Mouse (Mus musculus) spleen, embryonic (tissue): ENCODE measurements around the gene Nt5dc3.

ENCODE experiments used
- CTCF ChIA-PET: fragments of 350-600 bp; sonication (Branson Sonifier 250); formaldehyde crosslinking; loops from one replicate; lab custom pipeline; 2022; lab: Charles Lee

Nt5dc3 gene

DNA sequence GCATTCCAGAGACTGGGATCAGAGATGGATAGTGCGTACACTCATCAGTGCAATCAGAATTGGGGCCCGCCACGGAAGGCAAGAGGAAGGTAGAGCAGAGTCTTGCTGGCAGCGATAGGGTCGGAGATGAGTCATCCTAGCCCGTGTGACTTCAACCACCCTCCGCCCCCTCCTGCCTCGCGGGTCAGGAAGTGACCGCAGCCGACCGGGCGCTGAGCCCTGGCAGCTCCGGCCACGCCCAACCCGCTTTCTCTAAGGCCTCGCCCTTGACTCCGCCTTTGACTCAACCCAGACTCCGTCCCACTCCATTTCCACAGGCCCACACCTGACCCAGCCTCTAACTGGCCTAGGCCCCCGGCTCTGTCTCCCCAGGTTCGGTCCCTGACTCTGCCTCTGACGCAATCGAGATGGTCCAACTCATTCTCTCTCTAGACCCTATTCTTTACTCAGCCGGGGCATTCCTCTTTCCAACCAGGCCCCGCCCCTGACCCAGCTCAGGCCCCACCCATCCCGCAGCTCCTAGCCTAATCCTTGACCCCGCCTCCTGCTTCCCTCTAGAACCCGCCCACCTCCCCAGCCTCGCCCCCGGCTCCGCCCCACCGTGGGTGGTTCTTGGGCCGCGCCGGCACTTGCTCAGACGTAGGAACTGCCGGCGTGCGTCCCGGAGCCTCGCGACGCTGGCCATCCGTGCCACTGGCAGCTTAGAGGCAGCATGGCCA is at the start of gene Nt5dc3:
Gene Nt5dc3, plus strand, starts transcription at position 608 of the 719 bp plus-strand sequence.
- CTCF ChIA-PET, result interaction anchor here (1.4 kb wide), 1 partner anchor 11 kb away, joined by 3 read pairs; no protein-coding TSS in a partner anchor

DNA sequence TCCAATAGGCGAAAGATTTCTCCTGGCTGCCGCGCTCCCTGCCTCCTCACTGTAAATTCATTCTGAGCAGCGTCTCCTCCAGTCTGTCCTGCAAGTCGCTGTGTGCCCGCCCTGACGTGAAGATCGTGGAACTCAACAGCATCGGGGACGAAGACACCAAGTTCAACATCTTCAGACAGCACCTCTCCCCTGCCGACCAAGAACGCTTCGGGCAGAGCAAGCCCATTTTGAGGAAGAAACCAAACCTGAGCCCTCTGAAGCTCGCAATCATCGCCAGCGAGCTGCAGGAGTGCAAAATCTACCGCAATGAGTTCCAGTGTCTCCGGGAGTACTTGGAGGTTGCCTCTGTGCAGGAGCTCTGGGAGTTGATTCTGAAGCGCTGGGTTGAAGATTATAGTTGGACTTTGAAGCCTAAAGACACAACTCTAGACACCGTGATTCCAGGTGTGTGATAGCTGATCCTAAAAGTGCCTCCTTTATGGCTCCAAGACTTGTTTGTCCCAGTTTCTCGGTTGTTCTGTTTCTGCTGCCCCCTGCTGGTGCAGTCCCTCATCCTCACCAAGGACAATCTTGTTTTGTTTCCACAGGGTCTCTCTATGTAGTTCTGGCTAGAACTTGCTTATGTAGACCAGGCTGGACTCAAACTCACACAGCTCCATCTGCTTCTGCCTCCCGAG is 47.8 kb upstream of the Nt5dc3 start:
- CTCF ChIA-PET, result interaction anchor here (0.7 kb wide), 1 partner anchor 642 kb away, joined by 9 read pairs; no protein-coding TSS in a partner anchor

DNA sequence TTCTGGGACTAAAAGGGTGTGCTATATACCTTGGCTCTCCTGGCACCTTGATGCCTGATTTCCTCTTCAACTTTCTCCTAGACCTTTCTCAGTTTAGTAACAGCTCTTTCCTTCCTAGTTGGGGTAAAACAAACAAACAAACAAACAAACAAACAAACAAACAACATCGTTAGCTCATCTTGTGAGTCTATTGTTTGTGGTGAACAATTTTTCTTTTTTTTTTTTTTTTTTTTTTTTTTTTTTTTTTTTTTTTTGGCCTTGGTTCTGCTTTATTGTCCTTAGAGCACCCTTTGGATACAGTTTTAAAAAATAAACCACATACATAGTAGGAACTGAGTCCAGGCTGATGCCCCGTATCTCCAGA is 47.3 kb upstream of the Nt5dc3 start:
- CTCF ChIA-PET, result interaction anchor here (0.7 kb wide), 1 partner anchor 642 kb away, joined by 9 read pairs; no protein-coding TSS in a partner anchor

DNA sequence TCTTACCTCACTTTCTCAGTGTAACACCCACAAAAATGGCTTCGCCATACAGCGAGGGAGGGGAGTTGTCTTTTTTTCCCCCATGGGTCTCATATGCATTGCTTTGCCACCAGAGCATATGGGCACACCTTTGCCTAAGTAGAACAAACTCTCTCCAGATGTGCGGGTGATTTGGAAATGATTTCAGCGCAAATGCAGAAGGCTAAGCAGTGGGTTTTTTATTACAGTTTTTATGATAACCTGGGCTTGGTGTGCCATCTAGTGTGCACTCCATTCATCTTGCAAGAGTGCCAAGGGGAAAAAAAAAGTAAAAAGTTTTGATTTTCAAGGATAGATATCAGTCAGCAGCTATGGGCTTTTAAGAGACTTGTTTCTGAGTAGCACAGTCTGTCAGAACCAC is 43.8 kb upstream of the Nt5dc3 start:
- CTCF ChIA-PET, result no interaction called here

DNA sequence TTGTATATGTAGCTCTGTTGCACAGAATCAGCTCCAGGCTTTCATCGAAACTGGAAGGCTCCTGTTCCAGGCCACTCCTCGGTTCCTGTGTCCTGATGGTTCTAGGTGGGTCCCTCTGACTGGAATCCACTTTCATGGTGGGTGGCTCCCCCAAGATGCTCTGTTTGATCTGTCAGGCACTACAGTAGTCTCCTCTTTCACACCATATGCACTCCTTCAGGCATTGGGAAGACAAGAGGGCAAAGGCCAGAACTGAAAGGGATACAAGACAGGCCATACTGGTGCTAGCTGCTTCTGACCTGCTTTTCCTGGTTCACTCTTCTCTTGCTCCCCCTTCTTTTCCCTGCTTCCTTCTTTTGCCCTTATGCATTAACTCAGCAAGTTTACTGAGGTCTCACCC is 35.9 kb upstream of the Nt5dc3 start:
- CTCF ChIA-PET, result no interaction called here

DNA sequence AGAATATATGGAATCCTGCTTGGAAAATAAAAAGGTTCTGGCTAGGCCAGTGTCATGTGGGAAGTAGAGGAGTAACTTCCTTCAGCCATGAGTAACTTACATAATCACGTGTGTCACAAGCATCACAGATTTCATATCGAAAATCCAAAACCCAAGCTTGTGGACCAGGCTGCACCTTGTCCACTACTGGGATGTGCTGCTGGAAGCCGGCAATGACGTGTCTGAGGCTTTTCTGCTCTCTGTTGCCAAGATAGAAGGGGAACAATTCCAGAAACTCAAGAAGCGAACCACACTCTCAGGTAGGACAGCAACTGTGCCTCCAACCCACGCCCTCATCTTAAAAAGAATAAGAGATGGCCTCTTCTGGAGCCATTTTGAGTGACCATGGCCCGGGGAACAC is 34.5 kb upstream of the Nt5dc3 start:
- CTCF ChIA-PET, result no interaction called here

DNA sequence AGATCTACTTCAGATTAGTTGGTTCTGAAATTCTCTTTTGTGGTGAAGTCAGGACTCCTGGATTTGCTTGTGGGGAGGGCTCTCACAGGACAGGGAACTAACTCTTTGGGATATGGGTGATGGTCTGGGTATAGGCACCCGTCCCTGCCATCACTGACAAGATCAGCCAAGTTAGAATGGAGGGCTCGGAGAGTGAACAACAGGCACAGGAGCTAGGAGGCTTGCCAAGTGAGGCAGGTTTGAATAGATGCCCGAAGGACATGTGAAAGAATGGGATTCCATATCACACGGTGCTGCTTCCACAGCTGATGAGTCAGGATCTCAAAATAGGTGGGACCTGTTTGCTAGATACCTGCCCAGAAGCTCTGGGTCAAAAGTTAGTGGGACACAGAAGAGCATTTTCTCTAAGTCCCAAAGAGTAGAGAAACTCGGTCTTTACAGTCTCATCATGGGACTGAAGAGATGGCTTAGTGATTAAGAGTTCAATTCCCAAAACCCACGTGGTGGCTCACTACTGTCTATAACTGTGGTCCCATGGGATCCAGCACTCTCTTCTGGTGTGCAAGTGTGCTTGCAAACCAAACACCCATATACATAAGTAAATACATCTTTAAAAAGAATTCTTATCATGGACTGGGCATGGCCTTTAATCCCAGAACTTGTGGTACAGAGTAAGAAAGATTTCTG is 22.8 kb upstream of the Nt5dc3 start:
- CTCF ChIA-PET, result no interaction called here

DNA sequence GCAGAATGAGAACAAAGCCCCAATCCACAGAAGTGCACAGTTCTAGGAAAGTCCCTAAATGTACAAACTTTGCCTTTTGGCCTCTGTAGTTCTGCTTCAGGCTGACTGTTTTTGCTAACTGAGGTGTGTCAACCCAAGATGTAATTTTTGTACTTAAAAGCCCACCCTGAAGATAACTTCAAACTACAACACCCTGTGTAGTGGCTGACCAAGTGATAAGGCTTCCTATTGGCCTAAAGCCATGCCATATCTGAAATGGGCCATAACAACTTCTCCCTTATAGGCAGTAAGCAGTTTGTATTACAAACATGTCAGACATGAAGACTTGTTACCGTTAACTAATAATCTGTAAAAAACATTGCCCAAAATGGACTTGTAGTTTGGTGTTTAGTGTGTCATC is 21.1 kb upstream of the Nt5dc3 start:
- CTCF ChIA-PET, result no interaction called here

DNA sequence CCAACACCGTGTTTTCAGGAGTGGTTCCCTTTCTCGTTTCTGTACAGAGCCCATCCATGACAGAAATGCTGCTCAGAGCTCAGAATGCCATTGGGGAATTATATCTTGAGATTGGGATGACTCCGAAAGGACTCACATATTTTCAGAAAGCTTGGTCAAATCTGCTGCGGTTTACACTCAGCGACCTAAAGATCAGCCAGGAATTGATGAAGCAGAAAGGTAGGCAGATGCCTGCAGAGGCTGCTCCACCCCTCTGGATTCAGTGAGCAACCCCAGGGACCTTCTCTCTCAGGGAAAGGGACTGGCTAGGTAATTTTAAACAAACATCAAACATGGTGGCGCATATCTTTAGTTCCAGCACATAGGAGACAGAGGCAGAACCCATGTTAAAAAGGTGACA is 20.6 kb upstream of the Nt5dc3 start:
- CTCF ChIA-PET, result no interaction called here

DNA sequence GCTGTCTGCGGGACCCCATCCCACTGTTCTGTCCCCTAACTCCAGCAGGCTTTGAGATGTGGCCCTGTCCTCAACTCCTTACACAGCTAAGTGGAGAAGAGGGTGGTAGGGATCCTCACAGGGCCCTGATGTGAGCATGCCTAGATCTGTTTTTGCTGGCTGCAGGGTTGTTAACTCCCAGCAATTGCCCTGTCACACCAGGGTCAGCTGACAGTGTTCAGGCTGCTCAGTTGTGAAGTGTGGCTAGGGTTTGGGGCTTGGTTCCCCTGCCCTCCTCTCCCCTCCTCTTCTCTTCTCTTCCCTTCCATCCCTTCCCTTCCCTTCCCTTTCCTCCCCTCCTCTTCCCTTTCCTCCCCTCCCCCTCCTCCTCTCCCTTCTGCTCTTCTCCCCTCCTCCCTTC is 17.6 kb upstream of the Nt5dc3 start:
- CTCF ChIA-PET, result no interaction called here

DNA sequence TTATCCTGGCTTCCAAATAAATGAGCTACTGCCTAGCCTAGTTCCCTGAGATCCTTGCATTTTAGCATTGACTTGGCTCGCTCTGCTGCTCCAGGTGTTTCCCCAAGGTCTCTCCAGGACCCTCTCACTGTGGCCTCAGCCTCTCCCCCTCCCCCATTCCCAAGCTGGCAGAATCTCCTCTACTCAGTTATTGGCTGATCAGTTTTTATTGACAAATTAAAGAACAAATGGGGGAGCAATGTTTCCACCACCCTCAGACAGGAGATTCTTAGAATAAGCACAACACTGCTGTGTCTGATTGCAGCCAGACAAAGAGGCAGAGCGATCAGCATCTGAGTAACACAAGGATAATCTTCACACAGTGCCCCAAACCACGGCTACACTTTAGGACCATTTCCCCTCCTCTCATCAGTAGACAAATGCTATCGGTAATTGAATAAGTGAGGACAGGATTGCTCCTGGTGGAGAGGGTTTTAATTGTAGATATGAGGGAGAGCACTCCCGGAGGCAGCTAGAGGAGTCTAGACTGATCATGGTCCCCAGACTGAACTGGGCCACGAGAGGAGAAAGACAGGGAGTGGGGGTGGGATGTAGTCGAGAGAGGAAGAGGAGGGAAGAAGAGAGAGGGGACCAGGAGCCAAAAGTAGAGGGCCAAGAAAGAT is 17.0 kb upstream of the Nt5dc3 start:
- CTCF ChIA-PET, result no interaction called here

DNA sequence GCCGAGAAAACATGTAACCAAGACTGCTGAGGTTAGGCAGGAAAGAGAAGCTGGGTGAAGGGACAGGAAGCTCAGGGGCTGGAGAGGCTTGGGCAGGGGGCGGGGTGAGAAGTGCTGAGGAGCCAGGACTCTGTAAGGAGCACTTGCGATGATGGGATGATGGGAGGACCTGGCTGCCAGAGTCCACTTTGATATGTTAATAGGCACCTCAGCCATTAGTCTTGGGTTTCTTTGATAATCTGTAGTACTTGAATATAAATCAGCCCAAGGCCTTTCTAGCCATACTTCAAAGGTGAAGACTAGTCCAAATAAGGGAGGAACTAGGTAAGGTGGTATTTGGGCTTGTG is 16.4 kb upstream of the Nt5dc3 start:
- CTCF ChIA-PET, result no interaction called here

DNA sequence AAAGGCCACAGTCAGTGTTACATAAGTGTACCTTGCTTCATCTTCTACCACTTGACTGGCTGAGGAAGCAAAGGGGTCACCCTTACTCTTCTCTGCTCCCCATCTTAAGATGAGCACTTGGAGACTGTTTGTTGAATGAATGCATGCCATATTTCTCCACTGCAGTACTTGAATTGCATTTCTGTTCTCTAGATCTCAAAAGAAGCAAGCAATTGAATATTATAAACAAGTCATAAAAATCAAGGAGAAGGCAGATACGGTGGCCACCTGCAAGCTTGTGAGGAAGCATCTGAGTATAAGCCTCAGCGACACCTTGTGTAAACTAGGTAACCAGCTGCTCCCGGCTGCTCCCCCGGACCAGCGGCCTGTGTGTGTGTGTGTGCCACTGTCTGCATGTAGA is 15.1 kb upstream of the Nt5dc3 start, which contains the start of gene Gm49358:
Gene Gm49358, plus strand, starts transcription at position 301 of the 400 bp plus-strand sequence.
- CTCF ChIA-PET, result no interaction called here

DNA sequence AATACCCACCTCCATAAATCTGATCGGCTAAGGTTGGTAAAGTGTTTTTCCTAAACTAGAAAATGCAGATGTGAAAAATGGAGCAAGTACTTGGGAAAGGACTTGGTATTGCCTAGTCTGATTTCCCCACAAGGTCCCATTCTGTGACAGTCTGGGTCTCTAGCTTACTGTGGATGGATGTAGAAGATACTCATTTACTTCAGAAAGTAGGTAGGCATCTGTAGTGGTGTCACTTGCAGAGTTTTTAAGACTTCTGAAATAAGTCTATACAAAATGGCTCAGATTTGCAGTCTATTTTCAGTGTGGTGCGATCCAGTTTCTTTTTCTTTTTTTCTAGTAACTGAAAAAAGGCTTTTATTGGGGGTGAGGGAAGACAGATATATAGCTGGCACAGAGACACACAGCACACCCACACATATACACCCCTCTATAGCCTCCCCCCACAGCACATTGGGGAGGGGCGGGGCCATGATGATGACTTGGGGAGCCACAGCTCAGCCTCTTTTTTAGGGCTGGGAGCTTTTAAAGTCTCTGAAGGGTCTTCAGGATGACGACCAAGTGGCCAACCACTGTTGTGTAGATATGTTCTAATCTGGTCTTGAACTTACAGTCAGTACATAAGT is 13.3 kb upstream of the Nt5dc3 start:
- CTCF ChIA-PET, result no interaction called here

DNA sequence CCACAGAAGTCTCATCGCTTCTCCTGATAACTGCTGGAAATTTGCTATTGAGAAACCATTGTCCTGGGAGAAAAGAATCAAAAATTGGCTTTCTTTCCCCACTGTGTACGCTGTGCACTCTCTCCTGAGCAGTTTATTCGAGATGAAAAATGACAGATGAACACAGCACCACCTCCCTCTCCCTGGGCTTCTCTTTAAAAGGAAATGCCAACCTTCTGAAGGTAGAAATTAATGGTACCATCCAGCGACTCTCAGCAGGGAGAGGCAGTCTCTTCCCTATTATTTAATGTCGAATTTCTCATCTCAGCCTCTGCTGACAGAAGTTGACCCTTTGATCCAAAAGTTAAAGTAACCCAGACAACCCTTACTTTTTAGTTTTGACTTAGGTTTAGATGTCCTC is 9.6 kb upstream of the Nt5dc3 start:
- CTCF ChIA-PET, result no interaction called here

DNA sequence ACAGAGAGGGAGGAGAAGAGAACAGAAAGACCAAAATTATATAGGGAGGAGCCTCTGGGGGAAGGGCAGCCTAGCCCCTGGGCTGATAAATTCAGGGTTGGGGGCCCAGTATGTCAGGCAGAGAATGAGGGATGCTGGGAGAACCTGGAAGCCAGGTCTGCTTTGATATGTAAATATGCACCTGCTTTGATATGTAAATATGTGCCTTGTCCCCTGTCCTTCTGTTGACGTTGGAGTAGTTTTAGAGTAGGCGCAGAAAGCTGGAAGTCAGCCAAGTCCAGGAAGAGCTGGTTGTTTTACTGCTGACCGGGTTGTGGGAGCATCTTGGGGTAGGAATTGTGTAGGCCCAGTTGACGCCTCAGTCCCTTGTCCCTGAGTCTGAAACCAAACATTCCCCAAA is 9.0 kb upstream of the Nt5dc3 start:
- CTCF ChIA-PET, result no interaction called here

DNA sequence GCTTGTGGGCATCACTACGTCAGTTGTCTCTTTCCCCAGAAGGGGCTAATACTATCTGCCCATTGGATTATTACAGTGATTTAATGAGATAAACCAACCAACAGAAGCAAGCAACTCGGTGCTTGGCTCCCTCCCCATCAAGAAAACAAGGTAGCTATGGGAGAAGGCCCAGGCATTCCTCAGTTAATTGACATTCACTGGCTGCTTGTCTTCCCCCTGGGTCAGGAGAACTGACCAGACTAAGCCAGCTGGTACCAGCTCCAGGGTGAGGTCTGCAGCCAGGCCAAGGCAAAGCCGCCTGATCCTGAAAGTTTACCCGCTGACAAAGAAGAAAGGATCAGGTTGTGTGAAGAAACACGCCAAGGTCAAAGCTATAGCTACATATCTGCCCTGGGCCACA is 7.1 kb upstream of the Nt5dc3 start:
- CTCF ChIA-PET, result no interaction called here

DNA sequence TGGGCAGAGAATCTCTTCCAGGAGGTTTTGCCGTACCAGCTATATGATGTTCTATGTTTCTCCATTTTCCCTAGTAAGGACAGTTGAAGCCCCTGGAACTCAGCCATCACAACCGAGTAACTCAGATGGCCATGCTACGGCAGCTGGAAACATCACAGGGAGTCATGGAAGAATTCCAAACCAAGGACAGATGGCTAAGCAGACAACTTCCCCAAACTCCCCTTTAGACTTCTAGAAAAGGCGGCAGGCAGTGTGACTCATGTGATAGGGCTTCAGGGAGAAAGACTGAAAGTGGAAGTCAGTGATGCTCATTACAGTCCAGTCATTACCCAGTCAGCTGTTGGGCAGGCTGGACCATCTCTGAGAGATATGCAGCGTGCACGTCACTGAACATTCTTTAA is 6.6 kb upstream of the Nt5dc3 start:
- CTCF ChIA-PET, result no interaction called here

DNA sequence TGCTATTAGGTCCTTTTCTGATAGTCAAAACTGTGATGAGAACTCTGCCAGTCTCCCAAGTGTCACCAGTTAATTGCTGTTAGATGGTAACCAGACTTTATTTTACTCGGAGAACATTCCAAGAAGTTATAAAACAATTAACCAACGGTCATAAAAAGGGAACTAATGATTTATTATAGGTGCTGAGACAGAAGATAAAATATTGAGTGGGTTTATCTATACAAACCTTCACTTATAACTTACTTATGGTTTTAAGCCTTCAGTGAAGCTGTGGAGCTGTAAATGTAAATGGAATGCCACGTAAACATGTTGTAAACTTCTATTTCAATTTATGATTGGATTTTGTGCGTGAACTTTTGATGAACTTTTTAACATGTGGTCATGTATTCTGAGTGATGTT is 5.4 kb upstream of the Nt5dc3 start:
- CTCF ChIA-PET, result no interaction called here

DNA sequence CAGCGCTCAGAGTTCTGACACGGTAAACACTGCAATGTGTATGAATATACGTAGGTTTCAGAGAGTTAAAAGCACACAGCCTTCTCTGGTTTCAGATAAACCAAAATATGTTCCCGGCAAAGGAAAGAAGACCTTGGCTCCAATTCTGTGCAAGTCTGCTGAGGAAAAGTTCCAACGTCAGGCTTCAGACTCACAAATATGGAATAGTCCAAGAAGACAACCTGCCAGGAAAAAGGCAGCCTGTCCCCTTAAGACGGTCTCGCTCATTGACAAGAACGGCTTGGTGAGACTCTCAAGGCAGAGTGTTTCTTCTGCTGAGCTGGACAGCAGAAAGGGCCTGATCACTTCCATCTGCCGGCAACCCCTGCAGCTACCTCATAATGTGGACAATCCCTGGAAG is 2.5 kb upstream of the Nt5dc3 start:
- CTCF ChIA-PET, result no interaction called here

DNA sequence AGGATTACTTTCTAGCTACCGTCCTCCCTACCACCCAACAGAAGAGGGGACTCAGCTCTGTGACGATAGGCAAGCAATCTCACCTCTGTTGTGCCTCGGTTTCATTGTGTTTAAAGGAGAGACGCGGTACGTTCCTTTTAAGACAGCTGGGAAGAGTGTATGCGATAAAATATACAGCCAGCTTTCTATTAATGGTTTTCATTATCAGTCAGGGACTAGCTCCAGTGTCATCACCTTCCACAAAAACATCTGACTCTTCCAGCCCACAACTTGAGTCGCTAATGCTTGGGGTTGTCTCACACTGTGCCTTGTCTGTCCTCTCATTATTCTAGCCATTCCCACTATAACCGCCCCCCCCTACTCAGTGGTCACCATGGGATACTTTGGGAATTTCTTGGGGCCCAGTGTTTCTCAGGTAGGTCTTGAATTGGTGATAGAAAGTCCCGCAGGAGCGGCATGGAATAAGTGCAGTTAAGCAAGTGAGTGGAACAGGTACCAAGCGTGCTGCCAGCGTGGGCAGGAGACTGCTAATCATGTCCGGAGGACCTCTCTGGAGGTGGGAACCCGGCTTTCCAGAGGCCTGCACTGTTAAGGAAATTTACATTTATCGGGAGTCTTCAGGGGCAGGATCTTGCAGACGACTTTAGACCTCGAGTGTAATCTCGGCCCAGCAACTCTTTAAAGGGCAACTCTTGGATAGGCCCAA is 1.0 kb upstream of the Nt5dc3 start:
- CTCF ChIA-PET, result interaction anchor here (1.4 kb wide), 1 partner anchor 10 kb away, joined by 3 read pairs; no protein-coding TSS in a partner anchor
